Mouse (Mus musculus) spleen, adult 2 months (tissue): ENCODE measurements around the gene Mrps18a. TPM values are rescaled to one million over a fixed set of nuclear protein-coding genes. Genes with fewer than 3 reads are reported as not detected.

Source experiments
- DNase-seq, 2 experiments: peaks; one replicate each; pipeline versions ENCODE4 v3.0.0 to v3.0.0-alpha.2; 2012 to 2021; ENCODE audit warnings: low spot score in 2 of 2, low read depth in 1 of 2
- H3K27ac ChIP-seq: fragments of 200-500 bp; 2 replicates; pipeline ENCODE4 v1.5.1; 2012; ENCODE audit warnings: low read length, inconsistent platforms; ENCODE audit not compliant: insufficient read depth
- H3K27me3 ChIP-seq: fragments of 200-500 bp; 2 replicates; pipeline ENCODE4 v1.6.1; 2012; ENCODE audit warnings: mild to moderate bottlenecking, moderate library complexity, low read length, inconsistent platforms; ENCODE audit not compliant: control insufficient read depth, insufficient read depth
- H3K36me3 ChIP-seq: fragments of 200-500 bp; 2 replicates; pipeline ENCODE4 v1.6.1; 2012; ENCODE audit warnings: mild to moderate bottlenecking, low read length, inconsistent platforms; ENCODE audit not compliant: control insufficient read depth, insufficient read depth
- H3K4me1 ChIP-seq: fragments of 200-500 bp; 2 replicates; pipeline ENCODE4 v1.6.1; 2011; ENCODE audit warnings: inconsistent platforms; ENCODE audit not compliant: control insufficient read depth, insufficient read depth, insufficient read length
- H3K4me3 ChIP-seq: fragments of 200-500 bp; 2 replicates; pipeline ENCODE4 v1.5.1; 2011; ENCODE audit warnings: mild to moderate bottlenecking, inconsistent platforms; ENCODE audit not compliant: insufficient read depth, insufficient read length; ENCODE audit errors: extremely low read depth
- CTCF ChIP-seq: fragments of 200-500 bp; IDR thresholded peaks from 2 replicates; pipeline ENCODE4 v1.5.1; 2011; ENCODE audit warnings: mild to moderate bottlenecking, inconsistent platforms; ENCODE audit not compliant: insufficient read depth, insufficient read length, insufficient replicate concordance; ENCODE audit errors: extremely low read depth
- POLR2A ChIP-seq: fragments of 200-500 bp; IDR thresholded peaks from 2 replicates; pipeline ENCODE4 v1.6.1; 2011; ENCODE audit warnings: low read depth, low read length, inconsistent platforms
- WGBS: fragments of 180-500 bp; shearing (Covaris S2); methylation state at CpG from one replicate; pipeline ENCODE4 v1.1.7; 2018; 5-methylcytosine and 5-hydroxymethylcytosine counted together
- polyA plus RNA-seq: library from polyadenylated mRNA; depleted of rRNA; stranded (reverse); fragments of >200 nt; gene quantifications from 2 replicates; pipeline ENCODE4 v1.2.3, GENCODE M21; 2012

Gene Mrps18a
- polyA plus RNA-seq, 1 experiment = 29.7 TPM

DNA sequence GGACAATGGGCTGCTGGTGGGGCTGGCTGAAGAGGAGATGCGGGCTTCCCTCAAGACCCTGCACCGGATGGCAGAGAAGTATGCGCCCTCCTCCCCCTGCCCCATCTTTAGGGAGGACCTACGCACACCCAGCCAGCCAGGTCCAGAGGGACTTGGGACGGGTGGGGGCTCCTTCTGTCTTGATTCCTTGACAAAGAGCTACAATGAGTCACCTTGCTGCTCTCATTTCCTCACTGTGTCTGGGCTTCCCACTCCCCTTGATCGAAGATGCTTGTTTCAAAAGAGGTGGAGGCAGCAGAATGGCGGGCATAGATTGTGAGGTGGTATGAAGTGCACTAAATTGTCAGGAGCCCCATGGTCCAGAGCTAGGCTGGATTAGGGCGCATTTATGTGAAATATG lies 53.5 kb downstream of the Mrps18a start:
- peaks cover 41% of the 10 kb centered on the region for H3K36me3 ChIP-seq
- H3K4me1 ChIP-seq = peaks cover 12% of the 10 kb centered on the region; the same call in 1 of the 2 replicates
- no peak overlapping the region for H3K27ac ChIP-seq
- no peak for DNase-seq
- TF ChIP-seq CTCF (no peak), POLR2A (no peak)
- H3K4me3 ChIP-seq = no peak overlapping the region
- no peaks in the 10 kb centered on the region for H3K27me3 ChIP-seq
- 95% methylated on average over 8 of the region's 8 CpGs for whole genome bisulfite sequencing

DNA sequence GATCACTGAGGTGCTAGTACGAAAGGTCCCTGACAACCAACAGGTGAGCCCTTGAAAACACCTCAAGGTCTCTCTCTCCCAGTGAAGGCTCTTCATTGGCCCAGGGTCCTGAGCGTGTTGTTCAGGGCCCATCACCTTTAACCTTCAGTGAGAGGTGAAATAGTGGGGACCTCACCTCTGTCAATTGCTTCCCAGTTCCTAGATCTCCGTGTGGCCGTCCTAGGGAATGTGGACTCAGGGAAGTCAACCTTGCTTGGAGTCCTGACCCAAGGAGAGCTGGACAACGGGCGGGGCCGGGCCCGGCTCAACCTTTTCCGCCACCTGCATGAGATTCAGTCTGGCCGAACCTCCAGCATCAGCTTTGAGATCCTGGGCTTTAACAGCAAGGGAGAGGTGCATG lies 54.0 kb downstream of the Mrps18a start:
- Histone ChIP-seq H3K27me3 (no peaks in the 10 kb centered on the region), H3K36me3 (peaks cover 41% of the 10 kb centered on the region), H3K4me1 (peaks cover 12% of the 10 kb centered on the region; the same call in 1 of the 2 replicates), H3K27ac (no peak overlapping the region), H3K4me3 (no peak overlapping the region)
- TF ChIP-seq POLR2A = no peak
- no peak for TF ChIP-seq CTCF
- no peak for DNase-seq
- WGBS = 93% methylated on average over 10 of the region's 10 CpGs

DNA sequence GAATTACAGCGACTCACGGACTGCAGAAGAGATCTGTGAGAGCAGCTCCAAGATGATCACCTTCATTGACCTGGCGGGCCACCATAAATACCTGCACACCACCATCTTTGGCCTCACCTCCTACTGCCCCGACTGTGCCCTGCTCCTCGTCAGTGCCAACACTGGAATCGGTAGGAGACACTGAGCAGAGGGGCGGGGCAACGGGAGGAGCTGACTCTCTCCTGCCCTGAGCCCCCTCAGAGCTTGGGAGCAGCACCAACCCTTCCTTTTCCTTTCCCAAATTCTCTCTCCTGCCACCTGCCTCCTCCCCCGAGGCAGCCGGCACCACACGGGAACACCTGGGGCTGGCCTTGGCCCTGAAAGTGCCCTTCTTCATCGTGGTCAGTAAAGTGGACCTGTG lies 54.7 kb downstream of the Mrps18a start:
- DNase-seq = no peak
- TF ChIP-seq POLR2A (no peak), CTCF (no peak)
- H3K27me3 ChIP-seq = no peaks in the 10 kb centered on the region
- 94% methylated on average over 12 of the region's 12 CpGs for WGBS
- no peak overlapping the region for H3K27ac ChIP-seq
- H3K36me3 ChIP-seq = peaks cover 41% of the 10 kb centered on the region
- H3K4me3 ChIP-seq = no peak overlapping the region
- peaks cover 12% of the 10 kb centered on the region; the same call in 1 of the 2 replicates for H3K4me1 ChIP-seq

DNA sequence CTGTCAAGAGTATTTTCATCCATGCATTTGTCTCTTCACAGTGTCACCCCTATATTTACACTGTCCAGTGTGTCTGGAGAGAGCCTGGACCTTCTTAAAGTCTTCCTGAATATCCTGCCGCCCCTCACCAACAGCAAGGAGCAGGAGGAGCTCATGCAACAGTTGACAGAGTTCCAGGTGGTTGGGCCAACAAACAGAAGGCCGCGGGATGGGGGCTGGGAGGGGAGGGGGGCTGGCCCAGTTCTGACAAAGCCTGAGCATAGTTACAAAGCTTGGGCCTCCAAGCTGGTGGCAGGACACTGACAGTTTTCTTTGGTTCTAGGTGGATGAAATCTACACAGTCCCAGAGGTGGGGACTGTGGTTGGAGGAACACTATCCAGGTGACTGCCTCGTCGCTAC lies 55.5 kb downstream of the Mrps18a start:
- Histone ChIP-seq H3K36me3 (peaks cover 41% of the 10 kb centered on the region), H3K4me3 (no peak overlapping the region), H3K4me1 (peaks cover 12% of the 10 kb centered on the region; the same call in 1 of the 2 replicates), H3K27ac (no peak overlapping the region), H3K27me3 (no peaks in the 10 kb centered on the region)
- TF ChIP-seq CTCF = no peak
- TF ChIP-seq POLR2A = no peak
- 96% methylated on average over 5 of the region's 5 CpGs for WGBS
- DNase-seq = no peak

DNA sequence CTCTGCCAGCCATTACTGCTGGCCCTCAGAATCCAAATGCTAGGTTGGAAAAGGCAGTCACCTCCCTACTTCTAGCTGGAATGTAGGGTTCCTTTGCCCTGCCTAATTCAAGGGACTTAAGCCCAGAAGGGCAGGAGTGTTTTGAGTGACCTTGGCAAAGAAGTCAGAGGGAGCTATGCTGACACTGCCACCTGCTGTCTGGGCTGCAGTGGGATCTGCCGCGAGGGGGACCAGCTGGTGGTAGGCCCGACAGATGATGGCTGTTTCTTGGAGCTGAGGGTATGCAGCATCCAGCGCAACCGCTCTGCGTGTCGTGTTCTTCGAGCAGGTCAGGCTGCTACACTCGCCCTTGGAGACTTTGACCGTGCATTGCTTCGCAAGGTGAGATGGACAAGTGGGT lies 56.2 kb downstream of the Mrps18a start:
- H3K4me1 ChIP-seq = peaks cover 8% of the 10 kb centered on the region; the same call in 1 of the 2 replicates
- H3K4me3 ChIP-seq = no peak overlapping the region
- no peak for DNase-seq
- 90% methylated on average over 11 of the region's 11 CpGs for whole genome bisulfite sequencing
- no peak overlapping the region for H3K27ac ChIP-seq
- peaks cover 41% of the 10 kb centered on the region for H3K36me3 ChIP-seq
- H3K27me3 ChIP-seq = no peaks in the 10 kb centered on the region
- TF ChIP-seq CTCF (no peak), POLR2A (no peak)

DNA sequence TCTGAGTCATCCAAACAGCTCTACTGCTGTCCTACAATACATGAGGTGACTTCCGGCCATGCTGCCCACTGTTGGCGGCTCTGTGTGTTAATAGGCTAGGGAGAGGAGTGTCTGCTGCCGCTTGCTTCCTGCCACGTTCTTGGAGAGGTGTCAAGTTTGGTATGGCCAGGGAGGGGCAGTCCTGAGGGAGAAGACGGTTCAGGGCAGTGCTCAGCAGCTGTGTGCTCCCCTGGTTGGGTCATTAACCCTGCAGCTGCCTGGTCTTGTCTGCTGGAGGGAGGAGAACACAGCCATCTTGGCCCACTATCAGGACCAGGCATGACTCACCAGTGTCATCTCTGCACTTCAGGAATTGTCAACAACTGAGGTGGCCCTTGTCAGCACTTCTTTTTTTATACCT lies 57.5 kb downstream of the Mrps18a start:
- Histone ChIP-seq H3K36me3 (peaks cover 46% of the 10 kb centered on the region), H3K4me1 (peaks cover 2% of the 10 kb centered on the region; the same call in 1 of the 2 replicates)
- TF ChIP-seq POLR2A (no peak), CTCF (no peak)

DNA sequence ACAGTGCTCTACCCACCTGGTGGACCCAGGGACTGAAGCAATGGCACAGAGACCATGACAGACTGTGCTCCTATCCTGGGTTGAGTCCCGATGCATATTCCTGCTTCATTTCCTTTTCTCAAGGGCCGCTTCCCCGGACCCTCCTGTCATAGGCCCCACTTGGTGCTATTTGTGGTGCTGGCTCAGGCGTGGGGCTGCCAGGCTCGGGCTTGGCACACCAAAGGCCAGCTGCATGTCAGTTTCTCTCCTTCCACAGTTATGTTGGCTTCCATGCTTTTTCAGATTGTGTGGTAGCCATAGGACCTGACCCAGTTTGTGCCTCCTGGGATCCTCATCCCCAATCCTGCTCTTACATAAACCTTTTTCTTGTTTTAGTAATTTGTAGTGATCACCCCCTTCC lies 58.0 kb downstream of the Mrps18a start:
- H3K36me3 ChIP-seq = peaks cover 46% of the 10 kb centered on the region
- no peak overlapping the region for H3K4me3 ChIP-seq
- H3K27ac ChIP-seq = no peak overlapping the region
- no peak for DNase-seq
- no peaks in the 10 kb centered on the region; the same call in 1 of the 2 replicates for H3K4me1 ChIP-seq
- TF ChIP-seq POLR2A = no peak
- TF ChIP-seq CTCF = no peak
- H3K27me3 ChIP-seq = no peaks in the 10 kb centered on the region
- 91% methylated on average over 5 of the region's 5 CpGs for WGBS

More for the DNA sequence above, 57.5 kb downstream of the Mrps18a start:
- H3K27ac ChIP-seq = no peak overlapping the region
- H3K27me3 ChIP-seq = no peaks in the 10 kb centered on the region
- 43% methylated on average over 5 of the region's 5 CpGs for WGBS
- no peak for DNase-seq
- no peak overlapping the region for H3K4me3 ChIP-seq
